Mouse (Mus musculus) heart, adult 2 months (tissue): ENCODE measurements around the gene Olfr204. TPM values are rescaled to one million over a fixed set of nuclear protein-coding genes. Genes with fewer than 3 reads are reported as not detected.
"Not testable (repeated sequence)": the region's sequence is repeated elsewhere in the genome, so short reads cannot be mapped to it uniquely, and the experiment has no call there.

Experiments used
- DNase-seq, 2 experiments: peaks; one replicate each; pipeline ENCODE4 v3.0.0; 2021
- H3K27ac ChIP-seq: fragments of 200-600 bp; 2 replicates; pipeline ENCODE4 v1.8.1; 2022
- H3K27me3 ChIP-seq: fragments of 200-500 bp; 2 replicates; pipeline ENCODE4 v1.6.1; 2012; ENCODE audit warnings: mild to moderate bottlenecking, low read length, inconsistent platforms, mixed read lengths; ENCODE audit not compliant: control insufficient read depth, insufficient read depth
- H3K36me3 ChIP-seq: fragments of 200-500 bp; 2 replicates; pipeline ENCODE4 v1.6.1; 2012; ENCODE audit warnings: low read length, inconsistent platforms; ENCODE audit not compliant: control insufficient read depth, insufficient read depth
- H3K4me1 ChIP-seq: fragments of 200-500 bp; 2 replicates; pipeline ENCODE4 v1.6.1; 2011; ENCODE audit warnings: low read length; ENCODE audit not compliant: control insufficient read depth, insufficient read depth
- H3K4me3 ChIP-seq: fragments of 200-600 bp; 2 replicates; pipeline ENCODE4 v1.8.1; 2022
- H3K79me2 ChIP-seq: fragments of 200-500 bp; replicated peaks from 2 replicates; pipeline ENCODE4 v1.6.1; 2012; ENCODE audit warnings: mild to moderate bottlenecking, inconsistent platforms, low read length, moderate library complexity, mixed read lengths; ENCODE audit not compliant: control insufficient read depth, insufficient read depth
- H3K9ac ChIP-seq: fragments of 200-500 bp; 2 replicates; pipeline ENCODE4 v1.6.1; 2012; ENCODE audit warnings: low read depth, mild to moderate bottlenecking, control low read depth, inconsistent platforms, low read length, mixed read lengths
- CTCF ChIP-seq: fragments of 200-600 bp; IDR thresholded peaks from 2 replicates; pipeline ENCODE4 v1.8.1; 2022; ENCODE audit warnings: antibody characterized with exemption, mild to moderate bottlenecking, moderate library complexity
- EP300 ChIP-seq: fragments of 200-500 bp; IDR thresholded peaks from 2 replicates; pipeline ENCODE4 v1.6.1; 2011; ENCODE audit warnings: low read depth, low read length, control low read depth; ENCODE audit not compliant: insufficient read depth
- POLR2A ChIP-seq: fragments of 200-500 bp; IDR thresholded peaks from 2 replicates; pipeline ENCODE4 v1.6.1; 2011; ENCODE audit warnings: mild to moderate bottlenecking, low read depth, low read length, control low read depth; ENCODE audit not compliant: insufficient read depth
- WGBS: fragments of 180-500 bp; shearing (Covaris S2); methylation state at CpG from one replicate; pipeline ENCODE4 v1.1.7; 2018; 5-methylcytosine and 5-hydroxymethylcytosine counted together
- intact Hi-C: fragments of 180-260 bp; cut with DNase I; formaldehyde crosslinking; loops from one replicate; pipeline ENCODE4 v1.15.1; 2025
- long read RNA-seq: library from polyadenylated mRNA; stranded (forward); transcript quantifications from one replicate; pipeline ENCODE4 v2.0.0, GENCODE M21; 2021
- polyA plus RNA-seq: library from polyadenylated mRNA; depleted of rRNA; stranded (reverse); fragments of >200 nt; gene quantifications from 2 replicates; pipeline ENCODE4 v1.2.3, GENCODE M21; 2012; rRNA removed
- total RNA-seq, 2 experiments: library from RNA; stranded (reverse); gene quantifications; 2 replicates each; pipeline ENCODE4 v1.2.3; 2021

Gene Olfr204
- total RNA-seq: not detected
- polyA plus RNA-seq: not detected in 2 replicates
- long read RNA-seq: 0 reads

- TF ChIP-seq EP300: no peak
- no peak for TF ChIP-seq POLR2A
- no peak for TF ChIP-seq CTCF
- no peak for DNase-seq
Measured at GRCm38 (mm10) chr16:59318148-59318547, at the start of gene Olfr204. Gene Olfr204, minus strand, starts transcription at chr16:59318248.

GRCm38 (mm10) chr16:59363893-59364292, 45.8 kb upstream of the Olfr204 start, which contains the start of gene Olfr209:
Gene Olfr209, minus strand, starts transcription at chr16:59363993.
- WGBS: 58% methylated on average over 2 of the region's 2 CpGs
- H3K36me3 ChIP-seq: no peaks in the 10 kb centered on the region

More at GRCm38 (mm10) chr16:59318148-59318547, at the start of gene Olfr204:
- Histone ChIP-seq H3K27ac (no peak within 1 kb of the TSS), H3K9ac (no peak within 1 kb of the TSS), H3K4me1 (no peaks in the 10 kb centered on the region), H3K27me3 (no peaks in the 10 kb centered on the region), H3K4me3 (no peak within 1 kb of the TSS), H3K36me3 (no peaks in the 10 kb centered on the region), H3K79me2 (no peaks in the 10 kb centered on the region)
- intact Hi-C loops: no loop called here

GRCm38 (mm10) chr16:59349146-59349545, 31.1 kb upstream of the Olfr204 start, which contains the start of gene Olfr206:
Gene Olfr206, minus strand, starts transcription at chr16:59349246.
- Histone ChIP-seq H3K36me3 (no peaks in the 10 kb centered on the region), H3K4me3 (no peak within 1 kb of the TSS), H3K4me1 (no peaks in the 10 kb centered on the region), H3K79me2 (no peaks in the 10 kb centered on the region), H3K27me3 (no peaks in the 10 kb centered on the region), H3K9ac (no peak within 1 kb of the TSS), H3K27ac (no peak within 1 kb of the TSS)
- TF ChIP-seq POLR2A (no peak), EP300 (no peak), CTCF (no peak)
- intact Hi-C loops: no loop called here
- DNase-seq: no peak
- WGBS: 62% methylated on average over 1 of the region's 1 CpGs

More at GRCm38 (mm10) chr16:59363893-59364292, 45.8 kb upstream of the Olfr204 start, which contains the start of gene Olfr209:
- no peak within 1 kb of the TSS for H3K9ac ChIP-seq
- intact Hi-C loops: no loop called here
- H3K27ac ChIP-seq: no peak within 1 kb of the TSS
- no peaks in the 10 kb centered on the region for H3K4me1 ChIP-seq
- no peaks in the 10 kb centered on the region for H3K79me2 ChIP-seq
- no peak within 1 kb of the TSS for H3K4me3 ChIP-seq
- no peak for DNase-seq
- TF ChIP-seq EP300: no peak
- TF ChIP-seq CTCF: no peak
- no peak for TF ChIP-seq POLR2A
- no peaks in the 10 kb centered on the region for H3K27me3 ChIP-seq

DNA sequence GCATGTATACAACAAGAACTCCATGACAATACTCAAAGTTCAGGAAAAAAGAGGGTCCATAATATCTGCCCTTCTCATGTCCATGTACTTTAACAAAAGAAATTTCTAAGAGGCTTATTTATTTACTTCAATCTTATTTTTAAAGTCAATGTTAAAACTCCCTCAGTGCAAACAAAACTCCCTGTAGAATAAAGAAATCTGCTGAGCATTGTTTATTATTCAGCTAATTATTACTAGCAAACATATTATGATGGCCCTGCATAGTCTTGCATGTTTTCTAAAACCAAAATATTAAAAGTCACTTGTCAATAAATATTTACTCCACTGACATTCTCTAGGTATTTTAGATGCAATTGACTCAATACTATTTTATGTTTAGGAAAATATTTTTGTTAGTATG, 13.0 kb upstream of the Olfr204 start, which contains the start of gene Olfr205:
Gene Olfr205, minus strand, starts transcription at position 101 of the 400 bp plus-strand sequence.
- no peak for TF ChIP-seq POLR2A
- no peak for TF ChIP-seq EP300
- TF ChIP-seq CTCF: no peak
- no peaks in the 10 kb centered on the region for H3K36me3 ChIP-seq
- no peak within 1 kb of the TSS for H3K9ac ChIP-seq
- H3K27me3 ChIP-seq: no peaks in the 10 kb centered on the region
- intact Hi-C loops: no loop called here
- no peak for DNase-seq
- no peak within 1 kb of the TSS for H3K27ac ChIP-seq
- no peak within 1 kb of the TSS for H3K4me3 ChIP-seq
- no peaks in the 10 kb centered on the region for H3K4me1 ChIP-seq
- H3K79me2 ChIP-seq: no peaks in the 10 kb centered on the region

GRCm38 (mm10) chr16:59323262-59323661, 5.2 kb upstream of the Olfr204 start:
- WGBS: 35% methylated on average over 1 of the region's 1 CpGs
- H3K9ac ChIP-seq, intact Hi-C loops, H3K4me1 ChIP-seq, H3K79me2 ChIP-seq, H3K4me3 ChIP-seq, H3K27me3 ChIP-seq, DNase-seq, H3K36me3 ChIP-seq, H3K27ac ChIP-seq: not testable (repeated sequence)

- Histone ChIP-seq H3K27ac (no peak within 1 kb of the TSS), H3K4me1 (no peaks in the 10 kb centered on the region), H3K79me2 (no peaks in the 10 kb centered on the region), H3K4me3 (no peak within 1 kb of the TSS), H3K27me3 (no peaks in the 10 kb centered on the region), H3K36me3 (no peaks in the 10 kb centered on the region), H3K9ac (no peak within 1 kb of the TSS)
- no peak for DNase-seq
- TF ChIP-seq CTCF (no peak), POLR2A (no peak), EP300 (no peak)
- intact Hi-C loops: no loop called here
- 78% methylated on average over 2 of the region's 2 CpGs for WGBS
Measured at GRCm38 (mm10) chr16:59298581-59298980, 19.5 kb downstream of the Olfr204 start, which contains the start of gene Olfr203. Gene Olfr203, plus strand, starts transcription at chr16:59298881.

- H3K27me3 ChIP-seq, H3K9ac ChIP-seq, intact Hi-C loops, H3K27ac ChIP-seq, H3K36me3 ChIP-seq, H3K79me2 ChIP-seq, H3K4me3 ChIP-seq, DNase-seq, H3K4me1 ChIP-seq: not testable (repeated sequence)
- WGBS: 69% methylated on average over 9 of the region's 9 CpGs
Measured at GRCm38 (mm10) chr16:59287576-59287975, 30.5 kb downstream of the Olfr204 start.
